Mouse (Mus musculus): ENCODE measurements at regions not wholly inside any gene's neighbourhood (a gene's known extent, or its start where the extent isn't known, plus 50 kb on each side); places are given as distances from the start of the nearest gene placed in this dataset.

- no peaks in the 10 kb centered on the region for H3K36me3 ChIP-seq (ENCODE audit: control insufficient read depth, insufficient read depth, low read length)
- 78% methylated on average over 5 of the region's 5 CpGs for WGBS
- H3K27me3 ChIP-seq (ENCODE audit: control insufficient read depth, insufficient read depth, low read length): no peaks in the 10 kb centered on the region
- H3K27ac ChIP-seq (ENCODE audit: low read depth, low read length): no peak overlapping the region
- no peak overlapping the region for H3K4me3 ChIP-seq (ENCODE audit: low read length)
- H3K4me2 ChIP-seq (replicated peaks; ENCODE audit: low read depth, low read length): no peak overlapping the region
- H3K9me3 ChIP-seq (ENCODE audit: control insufficient read depth, low read length): peaks cover 4% of the 10 kb centered on the region; the same call in 1 of the 2 replicates
- no peak for ATAC-seq (ENCODE audit: low FRiP score, low TSS enrichment)
- no peaks in the 10 kb centered on the region for H3K4me1 ChIP-seq (ENCODE audit: control insufficient read depth, insufficient read depth, low read length)
- H3K9ac ChIP-seq (ENCODE audit: low read depth, low read length): no peak overlapping the region
Measured at GRCm38 (mm10) chr9:120723026-120723425, 151.8 kb downstream of the Rpl14 start.

GRCm38 (mm10) chr9:120731952-120732622 is 160.8 kb downstream of the Rpl14 start:
- no peak for ATAC-seq (ENCODE audit: low FRiP score, low TSS enrichment)
- no peaks in the 10 kb centered on the region for H3K27me3 ChIP-seq (ENCODE audit: control insufficient read depth, insufficient read depth, low read length)
- no peak overlapping the region for H3K27ac ChIP-seq (ENCODE audit: low read depth, low read length)
- H3K36me3 ChIP-seq (ENCODE audit: control insufficient read depth, insufficient read depth, low read length): no peaks in the 10 kb centered on the region
- no peak overlapping the region for H3K9ac ChIP-seq (ENCODE audit: low read depth, low read length)
- 0 out of 2 replicates have a peak, but pooled peaks cover 1% of the 10 kb centered on the region for H3K9me3 ChIP-seq (ENCODE audit: control insufficient read depth, low read length)
- H3K4me3 ChIP-seq (ENCODE audit: low read length): no peak overlapping the region
- H3K4me2 ChIP-seq (replicated peaks; ENCODE audit: low read depth, low read length): no peak overlapping the region
- peaks cover 18% of the 10 kb centered on the region for H3K4me1 ChIP-seq (ENCODE audit: control insufficient read depth, insufficient read depth, low read length)
- 38% methylated on average over 8 of the region's 8 CpGs for WGBS

GRCm38 (mm10) chr9:120732650-120733293 is 161.5 kb downstream of the Rpl14 start:
- H3K27me3 ChIP-seq (ENCODE audit: control insufficient read depth, insufficient read depth, low read length): no peaks in the 10 kb centered on the region
- 35% methylated on average over 14 of the region's 14 CpGs for WGBS
- no peak overlapping the region for H3K4me2 ChIP-seq (replicated peaks; ENCODE audit: low read depth, low read length)
- no peak; the same call in 1 of the 2 replicates for ATAC-seq (ENCODE audit: low FRiP score, low TSS enrichment)
- no peak overlapping the region for H3K4me3 ChIP-seq (ENCODE audit: low read length)
- no peak overlapping the region for H3K27ac ChIP-seq (ENCODE audit: low read depth, low read length)
- no peaks in the 10 kb centered on the region for H3K9me3 ChIP-seq (ENCODE audit: control insufficient read depth, low read length)
- H3K4me1 ChIP-seq (ENCODE audit: control insufficient read depth, insufficient read depth, low read length): peaks cover 18% of the 10 kb centered on the region
- H3K9ac ChIP-seq (ENCODE audit: low read depth, low read length): no peak overlapping the region
- no peaks in the 10 kb centered on the region for H3K36me3 ChIP-seq (ENCODE audit: control insufficient read depth, insufficient read depth, low read length)

- 36% methylated on average over 11 of the region's 11 CpGs for WGBS
- Histone ChIP-seq H3K4me1 (ENCODE audit: control insufficient read depth, insufficient read depth, low read length) (peaks cover 18% of the 10 kb centered on the region), H3K4me2 (replicated peaks; ENCODE audit: low read depth, low read length) (no peak overlapping the region), H3K27ac (ENCODE audit: low read depth, low read length) (no peak overlapping the region), H3K4me3 (ENCODE audit: low read length) (no peak overlapping the region), H3K36me3 (ENCODE audit: control insufficient read depth, insufficient read depth, low read length) (no peaks in the 10 kb centered on the region), H3K9ac (ENCODE audit: low read depth, low read length) (no peak overlapping the region), H3K27me3 (ENCODE audit: control insufficient read depth, insufficient read depth, low read length) (no peaks in the 10 kb centered on the region), H3K9me3 (ENCODE audit: control insufficient read depth, low read length) (no peaks in the 10 kb centered on the region)
- ATAC-seq (ENCODE audit: low FRiP score, low TSS enrichment): 0 out of 2 replicates have a peak, but pooled peaks have one; percentile 60
Measured at GRCm38 (mm10) chr9:120733681-120734465, 162.6 kb downstream of the Rpl14 start.

GRCm38 (mm10) chr9:120735217-120735616 is 164.0 kb downstream of the Rpl14 start:
- Histone ChIP-seq H3K4me1 (ENCODE audit: control insufficient read depth, insufficient read depth, low read length) (peaks cover 23% of the 10 kb centered on the region), H3K36me3 (ENCODE audit: control insufficient read depth, insufficient read depth, low read length) (no peaks in the 10 kb centered on the region), H3K4me2 (replicated peaks; ENCODE audit: low read depth, low read length) (no peak overlapping the region), H3K27me3 (ENCODE audit: control insufficient read depth, insufficient read depth, low read length) (no peaks in the 10 kb centered on the region), H3K4me3 (ENCODE audit: low read length) (no peak overlapping the region), H3K9ac (ENCODE audit: low read depth, low read length) (no peak overlapping the region), H3K27ac (ENCODE audit: low read depth, low read length) (no peak overlapping the region), H3K9me3 (ENCODE audit: control insufficient read depth, low read length) (no peaks in the 10 kb centered on the region)
- no peak for ATAC-seq (ENCODE audit: low FRiP score, low TSS enrichment)
- WGBS: 70% methylated on average over 7 of the region's 7 CpGs

- no peak overlapping the region for H3K4me2 ChIP-seq (replicated peaks; ENCODE audit: low read depth, low read length)
- H3K27me3 ChIP-seq (ENCODE audit: control insufficient read depth, insufficient read depth, low read length): no peaks in the 10 kb centered on the region
- H3K4me1 ChIP-seq (ENCODE audit: control insufficient read depth, insufficient read depth, low read length): peaks cover 22% of the 10 kb centered on the region
- H3K4me3 ChIP-seq (ENCODE audit: low read length): no peak overlapping the region
- H3K27ac ChIP-seq (ENCODE audit: low read depth, low read length): no peak overlapping the region
- no peaks in the 10 kb centered on the region for H3K36me3 ChIP-seq (ENCODE audit: control insufficient read depth, insufficient read depth, low read length)
- H3K9me3 ChIP-seq (ENCODE audit: control insufficient read depth, low read length): no peaks in the 10 kb centered on the region
- 52% methylated on average over 1 of the region's 1 CpGs for WGBS
- no peak for ATAC-seq (ENCODE audit: low FRiP score, low TSS enrichment)
- no peak overlapping the region for H3K9ac ChIP-seq (ENCODE audit: low read depth, low read length)
Measured at GRCm38 (mm10) chr9:120737956-120738355, 166.7 kb downstream of the Rpl14 start.

- Histone ChIP-seq H3K36me3 (ENCODE audit: control insufficient read depth, insufficient read depth, low read length) (no peaks in the 10 kb centered on the region), H3K4me1 (ENCODE audit: control insufficient read depth, insufficient read depth, low read length) (peaks cover 9% of the 10 kb centered on the region; the same call in 1 of the 2 replicates), H3K27me3 (ENCODE audit: control insufficient read depth, insufficient read depth, low read length) (no peaks in the 10 kb centered on the region), H3K9me3 (ENCODE audit: control insufficient read depth, low read length) (no peaks in the 10 kb centered on the region), H3K27ac (ENCODE audit: low read depth, low read length) (peak overlapping the region; percentile 72), H3K9ac (ENCODE audit: low read depth, low read length) (peak overlapping the region; percentile 28; the same call in 1 of the 2 replicates), H3K4me2 (replicated peaks; ENCODE audit: low read depth, low read length) (no peak overlapping the region), H3K4me3 (ENCODE audit: low read length) (no peak overlapping the region)
- 52% methylated on average over 14 of the region's 14 CpGs for WGBS
- ATAC-seq (ENCODE audit: low FRiP score, low TSS enrichment): peak; percentile 63; the same call in 1 of the 2 replicates
Measured at GRCm38 (mm10) chr9:120739199-120739952, 168.1 kb downstream of the Rpl14 start.

- ATAC-seq (ENCODE audit: low FRiP score, low TSS enrichment): no peak
- no peaks in the 10 kb centered on the region for H3K36me3 ChIP-seq (ENCODE audit: control insufficient read depth, insufficient read depth, low read length)
- H3K4me2 ChIP-seq (replicated peaks; ENCODE audit: low read depth, low read length): no peak overlapping the region
- H3K27ac ChIP-seq (ENCODE audit: low read depth, low read length): peak overlapping the region; percentile 72
- H3K27me3 ChIP-seq (ENCODE audit: control insufficient read depth, insufficient read depth, low read length): no peaks in the 10 kb centered on the region
- 40% methylated on average over 6 of the region's 6 CpGs for WGBS
- no peak overlapping the region for H3K4me3 ChIP-seq (ENCODE audit: low read length)
- no peaks in the 10 kb centered on the region for H3K9me3 ChIP-seq (ENCODE audit: control insufficient read depth, low read length)
- H3K9ac ChIP-seq (ENCODE audit: low read depth, low read length): peak overlapping the region; percentile 28; the same call in 1 of the 2 replicates
- H3K4me1 ChIP-seq (ENCODE audit: control insufficient read depth, insufficient read depth, low read length): peaks cover 8% of the 10 kb centered on the region; the same call in 1 of the 2 replicates
Measured at GRCm38 (mm10) chr9:120739953-120740524, 168.8 kb downstream of the Rpl14 start.

All from kidney, embryonic 14.5 days (tissue).